12 mouse cellular contexts compared by ENCODE assay signal in the genomic region with DNA sequence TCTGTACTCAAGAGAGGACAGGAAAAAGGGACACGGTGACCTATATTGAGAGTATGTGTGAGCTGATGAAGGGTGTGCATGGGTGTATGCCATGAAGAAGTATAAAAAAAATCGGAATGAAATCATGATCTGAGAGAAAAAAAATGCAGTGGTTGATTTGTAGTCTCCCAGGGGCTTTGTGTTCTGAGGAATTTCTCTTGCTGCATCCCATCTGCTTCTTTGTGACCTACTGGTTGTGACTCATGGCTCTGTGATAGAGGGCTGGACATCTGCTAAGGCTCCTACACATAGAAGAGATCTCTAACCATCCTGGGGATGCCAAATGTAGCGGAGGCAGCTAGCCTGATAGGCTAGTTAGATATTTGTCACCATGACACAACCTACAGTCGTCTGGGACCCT.
"Had no signal": no experiment of that assay in that cellular context is flagged by ENCODE, and none has a peak within 500 bp of the region (broad histone marks: within the 10 kb centered on the region; RNA-seq: fewer than 3 reads in every experiment).

No protein-coding gene starts in this region.

- H3K27me3 ChIP-seq: kidney, embryonic 15.5 days; limb, embryonic 15.5 days; liver, embryonic 12.5 days; midbrain, embryonic 12.5 days had no signal

- H3K9ac ChIP-seq: kidney, embryonic 15.5 days; limb, embryonic 15.5 days; liver, embryonic 12.5 days; lung, embryonic 14.5 days; midbrain, embryonic 12.5 days had no signal

- ATAC-seq: liver, embryonic 12.5 days; midbrain, embryonic 16.5 days had no signal

- H3K4me2 ChIP-seq: kidney, embryonic 15.5 days; limb, embryonic 15.5 days; liver, embryonic 12.5 days; lung, embryonic 14.5 days; midbrain, embryonic 12.5 days had no signal

- H3K4me3 ChIP-seq: kidney, embryonic 15.5 days; limb, embryonic 15.5 days; liver, embryonic 12.5 days; midbrain, embryonic 12.5 days had no signal

- H3K27ac ChIP-seq: kidney, embryonic 15.5 days; limb, embryonic 15.5 days; liver, embryonic 12.5 days; midbrain, embryonic 12.5 days had no signal

- H3K9me3 ChIP-seq: kidney, embryonic 15.5 days; limb, embryonic 15.5 days; liver, embryonic 12.5 days; midbrain, embryonic 12.5 days had no signal

- DNase-seq: kidney, postnatal 25 days; layer of hippocampus, adult 9-11 months; layer of hippocampus, postnatal 36 days; lung, embryonic 14.5 days; lung, postnatal 14 days; right cerebral cortex, postnatal 14 days; thymus, postnatal 25 days had no signal

- H3K4me1 ChIP-seq: liver, embryonic 12.5 days; midbrain, embryonic 12.5 days had no signal

- H3K36me3 ChIP-seq: kidney, embryonic 15.5 days; limb, embryonic 15.5 days; liver, embryonic 12.5 days; midbrain, embryonic 12.5 days had no signal
